Mouse (Mus musculus) intestine, embryonic 16.5 days (tissue): ENCODE data around the gene Dusp5. TPM values are rescaled to one million over a fixed set of nuclear protein-coding genes. Genes with fewer than 3 reads are reported as not detected.
A peak's percentile ranks its signal among the peaks of the same experiment; 100 is the strongest.

Experiments
- ATAC-seq: fragments of 200-750 bp; cut with Nextera tagmentation; 2 replicates; pipeline ENCODE4 v1.8.0; 2017; ENCODE audit warnings: moderate TSS enrichment, moderate library complexity
- H3K27ac ChIP-seq: fragments of 300-500 bp; sonication (generic); 2 replicates; pipeline ENCODE4 v1.5.1; 2014; ENCODE audit warnings: mild to moderate bottlenecking, low read length
- H3K27me3 ChIP-seq: fragments of 300-500 bp; sonication (generic); replicated peaks from 2 replicates; pipeline ENCODE4 v1.6.1; 2014; ENCODE audit warnings: low read length, control low read depth, mixed read lengths; ENCODE audit not compliant: control insufficient read depth, insufficient read depth
- H3K36me3 ChIP-seq: fragments of 300-500 bp; sonication (generic); 2 replicates; pipeline ENCODE4 v1.6.1; 2014; ENCODE audit warnings: low read length, control low read depth; ENCODE audit not compliant: control insufficient read depth, insufficient read depth
- H3K4me1 ChIP-seq: fragments of 300-500 bp; sonication (generic); 2 replicates; pipeline ENCODE4 v1.6.1; 2014; ENCODE audit warnings: low read length, control low read depth, mixed read lengths; ENCODE audit not compliant: control insufficient read depth, insufficient read depth
- H3K4me2 ChIP-seq: fragments of 300-500 bp; sonication (generic); 2 replicates; pipeline ENCODE4 v1.6.1; 2014; ENCODE audit warnings: low read depth, low read length, control low read depth
- H3K4me3 ChIP-seq: fragments of 300-500 bp; sonication (generic); 2 replicates; pipeline ENCODE4 v1.5.1; 2014; ENCODE audit warnings: mild to moderate bottlenecking, low read length
- H3K9ac ChIP-seq: fragments of 300-500 bp; sonication (generic); 2 replicates; pipeline ENCODE4 v1.6.1; 2014; ENCODE audit warnings: low read depth, low read length
- H3K9me3 ChIP-seq: fragments of 300-500 bp; sonication (generic); 2 replicates; pipeline ENCODE4 v1.6.1; 2016; ENCODE audit warnings: low read length, control low read depth; ENCODE audit not compliant: control insufficient read depth
- WGBS: fragments of 180-500 bp; shearing (Covaris S2); extraction: QIAGEN DNeasy Blood & Tissue Kit; methylation state at CpG from one replicate; pipeline ENCODE4 v1.1.7; 2014; 5-methylcytosine and 5-hydroxymethylcytosine counted together
- polyA plus RNA-seq: library from polyadenylated mRNA; unstranded; fragments of >200 nt; fragmentation: Nextera tagmentation; extraction: Ambion mirVana; gene quantifications from 2 replicates; pipeline ENCODE4 v1.2.1, GENCODE M21; 2015

The Dusp5 gene
- polyA plus RNA-seq, 1 experiment from 2014 or later: 7.9 TPM

DNA sequence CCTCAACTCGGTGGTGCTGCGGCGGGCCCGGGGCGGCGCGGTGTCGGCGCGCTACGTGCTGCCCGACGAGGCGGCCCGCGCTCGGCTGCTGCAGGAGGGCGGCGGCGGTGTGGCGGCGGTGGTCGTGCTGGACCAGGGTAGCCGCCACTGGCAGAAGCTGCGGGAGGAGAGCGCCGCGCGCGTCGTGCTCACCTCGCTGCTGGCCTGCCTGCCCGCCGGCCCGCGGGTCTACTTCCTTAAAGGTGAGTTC is 471 bp downstream of the Dusp5 start:
- Histone ChIP-seq H3K9me3 (no peaks in the 10 kb centered on the region), H3K4me1 (peaks cover 28% of the 10 kb centered on the region), H3K27ac (peak overlapping the region; percentile 66), H3K27me3 (no peaks in the 10 kb centered on the region), H3K9ac (peak overlapping the region; percentile 91), H3K4me2 (peak overlapping the region; percentile 98), H3K4me3 (peak overlapping the region; percentile 77), H3K36me3 (no peaks in the 10 kb centered on the region)
- ATAC-seq: no peak
- WGBS: 1% methylated on average over 22 of the region's 36 CpGs

DNA sequence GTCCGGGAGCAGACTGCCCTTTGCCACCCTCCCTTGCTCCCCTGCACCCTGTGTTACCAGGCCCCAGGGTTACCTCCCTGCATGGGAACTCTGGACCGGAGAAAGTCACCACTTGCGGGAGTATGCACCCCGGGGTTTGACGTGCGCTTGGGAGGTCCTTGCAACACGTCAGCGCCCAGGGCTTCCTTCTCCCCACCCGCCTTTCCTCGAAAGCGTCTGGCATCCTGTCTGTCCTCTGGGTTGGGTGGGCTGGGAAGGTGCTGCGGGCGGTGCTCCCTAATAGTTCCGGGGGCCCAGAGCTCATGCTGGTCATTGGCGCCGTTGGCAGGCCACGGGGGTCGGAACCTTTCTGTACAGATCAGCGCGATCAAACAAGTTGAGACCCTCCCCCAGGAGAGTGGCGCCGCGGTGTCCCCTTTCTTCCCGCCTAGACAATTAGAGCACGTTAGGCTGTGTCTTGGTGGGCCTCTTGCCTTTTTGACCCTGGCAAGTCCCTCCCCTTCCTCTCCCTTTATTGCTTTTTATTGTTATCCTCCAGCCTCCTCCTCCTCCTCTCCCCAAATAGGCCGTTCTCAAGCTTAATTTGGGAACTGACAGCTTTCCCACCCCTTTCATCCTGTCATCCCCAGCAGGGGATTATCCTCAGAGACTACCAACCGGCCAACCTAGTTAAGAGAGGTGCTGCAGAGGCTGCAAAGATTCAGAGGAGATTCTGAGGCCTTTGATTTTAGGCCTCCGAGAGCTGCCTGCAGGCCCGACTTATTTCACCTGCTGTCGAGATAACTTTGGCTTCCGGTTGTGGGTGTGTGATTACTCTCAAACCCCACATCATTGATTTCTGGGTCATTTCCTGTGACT is 1.0 kb downstream of the Dusp5 start:
- Histone ChIP-seq H3K27ac (peak overlapping the region; percentile 66), H3K4me1 (peaks cover 29% of the 10 kb centered on the region), H3K36me3 (no peaks in the 10 kb centered on the region; the same call in 1 of the 2 replicates), H3K4me3 (peak overlapping the region; percentile 77), H3K27me3 (no peaks in the 10 kb centered on the region), H3K9me3 (no peaks in the 10 kb centered on the region), H3K9ac (peak overlapping the region; percentile 91), H3K4me2 (peak overlapping the region; percentile 98)
- ATAC-seq: peak; percentile 49
- WGBS: 5% methylated on average over 31 of the region's 31 CpGs

DNA sequence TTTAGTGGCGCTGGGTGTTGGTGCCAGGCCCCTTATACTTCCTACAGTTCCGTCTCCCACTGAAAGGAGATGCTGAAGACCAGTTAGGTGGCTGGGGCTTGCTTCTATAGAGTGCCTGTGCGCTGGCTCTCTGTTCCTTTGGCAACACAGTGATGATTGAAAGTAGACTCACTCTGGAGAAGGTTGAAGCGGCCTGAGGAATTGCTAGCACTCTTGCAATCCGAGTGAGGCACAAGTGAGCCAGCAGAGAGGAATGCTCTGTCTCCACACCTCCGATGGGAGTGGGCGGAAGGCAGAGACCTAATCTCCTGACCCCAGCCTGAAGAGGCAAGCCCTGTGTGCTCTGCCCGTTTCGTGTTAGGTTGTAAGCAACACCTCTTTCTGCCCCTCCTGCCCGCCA is 2.5 kb downstream of the Dusp5 start:
- ATAC-seq: no peak
- Histone ChIP-seq H3K27ac (no peak overlapping the region), H3K4me2 (no peak overlapping the region), H3K27me3 (no peaks in the 10 kb centered on the region), H3K9me3 (no peaks in the 10 kb centered on the region), H3K9ac (no peak overlapping the region), H3K36me3 (no peaks in the 10 kb centered on the region; the same call in 1 of the 2 replicates), H3K4me1 (peaks cover 35% of the 10 kb centered on the region), H3K4me3 (no peak overlapping the region)
- WGBS: 66% methylated on average over 10 of the region's 10 CpGs

DNA sequence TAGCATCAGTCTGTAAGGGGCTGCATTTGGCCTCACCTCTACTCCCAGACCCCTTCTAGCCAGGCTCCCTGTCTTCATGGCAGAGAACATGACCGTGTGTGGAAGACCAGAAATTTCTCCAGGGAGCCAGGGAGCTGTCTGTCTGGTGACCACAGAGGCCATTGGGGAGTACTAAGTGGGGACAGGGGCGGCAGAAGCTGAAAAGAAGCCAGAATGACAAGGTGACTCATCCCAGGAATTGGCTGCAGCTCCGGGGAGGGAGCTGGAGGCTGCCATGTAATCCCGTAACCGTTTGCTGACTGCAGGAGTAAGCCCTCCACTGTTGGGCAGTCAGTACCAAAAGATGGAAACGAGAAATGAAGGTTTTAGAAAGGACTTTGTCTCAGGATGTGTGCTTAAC is 3.1 kb downstream of the Dusp5 start:
- H3K4me3 ChIP-seq: no peak overlapping the region
- H3K4me1 ChIP-seq: peaks cover 35% of the 10 kb centered on the region
- no peak overlapping the region for H3K27ac ChIP-seq

DNA sequence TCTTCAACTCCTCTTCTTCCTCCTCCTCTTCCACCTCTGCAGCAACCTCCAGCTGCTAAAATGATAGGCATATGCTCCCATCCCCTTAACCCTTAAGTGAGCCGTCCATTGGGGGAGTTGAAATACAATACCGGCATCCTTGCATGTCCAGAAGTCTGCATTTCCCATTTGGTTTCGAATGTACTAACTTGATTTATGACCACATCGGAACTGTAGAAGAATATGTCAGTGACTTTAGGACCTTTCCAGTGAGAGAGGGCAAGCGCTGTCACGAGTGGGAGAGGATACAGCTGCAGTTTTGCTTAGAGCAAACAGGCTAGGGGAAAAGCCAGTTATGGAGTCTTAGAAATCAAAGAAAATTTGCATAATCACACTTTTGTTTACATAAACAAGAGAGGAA is 3.8 kb downstream of the Dusp5 start:
- no peak overlapping the region for H3K9ac ChIP-seq
- WGBS: 54% methylated on average over 6 of the region's 6 CpGs
- no peak overlapping the region for H3K27ac ChIP-seq
- H3K4me2 ChIP-seq: no peak overlapping the region
- H3K27me3 ChIP-seq: no peaks in the 10 kb centered on the region
- peaks cover 35% of the 10 kb centered on the region for H3K4me1 ChIP-seq
- H3K36me3 ChIP-seq: no peaks in the 10 kb centered on the region; the same call in 1 of the 2 replicates
- no peak overlapping the region for H3K4me3 ChIP-seq
- no peak for ATAC-seq
- no peaks in the 10 kb centered on the region for H3K9me3 ChIP-seq

More for the DNA sequence above, 3.1 kb downstream of the Dusp5 start:
- 45% methylated on average over 6 of the region's 6 CpGs for WGBS
- Histone ChIP-seq H3K4me2 (no peak overlapping the region), H3K9me3 (no peaks in the 10 kb centered on the region), H3K36me3 (no peaks in the 10 kb centered on the region; the same call in 1 of the 2 replicates), H3K27me3 (no peaks in the 10 kb centered on the region), H3K9ac (no peak overlapping the region)
- ATAC-seq: no peak

DNA sequence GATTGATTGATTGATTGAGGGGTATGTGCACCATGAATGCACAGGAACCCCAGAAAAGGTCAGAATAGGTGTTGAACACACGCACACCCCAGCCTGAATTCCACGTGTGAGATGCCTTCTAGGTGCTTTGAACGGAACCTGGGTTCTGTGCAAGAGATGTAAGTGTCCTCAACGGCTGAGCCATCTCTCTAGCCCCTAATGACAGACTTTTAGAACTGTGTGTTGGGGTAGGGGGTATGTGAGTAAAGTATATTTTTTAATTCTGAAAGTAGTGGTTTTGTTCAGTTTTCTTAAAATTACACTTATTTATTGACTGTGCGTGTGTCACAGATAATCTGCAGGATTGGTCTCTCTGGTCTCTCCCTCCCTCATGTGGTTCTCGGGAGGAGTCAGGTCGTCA is 4.3 kb downstream of the Dusp5 start:
- Histone ChIP-seq H3K27ac (no peak overlapping the region), H3K4me1 (peaks cover 31% of the 10 kb centered on the region)
- no peak for ATAC-seq

DNA sequence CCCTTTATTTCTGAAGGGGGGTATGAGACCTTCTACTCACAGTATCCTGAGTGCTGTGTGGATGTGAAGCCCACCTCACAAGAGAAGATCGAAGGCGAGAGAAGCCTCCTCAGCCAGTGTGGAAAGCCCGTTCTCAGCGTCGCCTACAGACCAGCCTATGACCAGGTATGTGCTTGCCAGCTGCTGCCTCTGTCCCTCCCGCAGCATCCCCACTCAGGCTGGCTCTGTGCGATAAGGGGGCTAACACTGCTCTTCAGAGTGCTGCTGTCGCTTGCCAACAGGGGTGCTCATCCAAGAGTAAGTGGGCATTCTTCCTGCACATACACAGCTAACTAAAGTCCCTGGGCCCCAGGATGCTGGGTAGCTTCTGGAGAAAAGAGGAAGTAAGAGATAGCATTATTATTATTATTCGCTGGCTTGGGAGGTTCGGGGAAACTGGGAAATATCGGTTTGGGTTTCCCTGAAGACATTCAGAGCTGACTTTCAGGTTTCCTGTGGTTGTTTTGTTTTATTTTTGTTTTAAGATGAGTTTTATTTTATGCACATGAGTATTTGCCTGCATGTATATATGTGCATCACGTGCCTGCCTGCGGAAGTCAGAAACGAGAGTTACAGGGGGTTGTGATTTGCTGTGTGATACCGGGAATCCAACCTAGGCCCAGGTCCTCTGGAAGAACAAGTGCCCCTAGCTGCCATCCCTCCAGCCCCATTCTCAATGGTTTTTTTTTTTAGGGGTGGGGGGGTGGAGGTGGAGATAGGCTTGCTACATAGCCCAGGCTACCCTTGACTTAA is 5.1 kb downstream of the Dusp5 start:
- Histone ChIP-seq H3K36me3 (peaks cover 7% of the 10 kb centered on the region; the same call in 1 of the 2 replicates), H3K4me3 (no peak overlapping the region), H3K4me2 (no peak overlapping the region), H3K9ac (no peak overlapping the region), H3K27ac (no peak overlapping the region), H3K9me3 (no peaks in the 10 kb centered on the region), H3K4me1 (peaks cover 29% of the 10 kb centered on the region), H3K27me3 (no peaks in the 10 kb centered on the region)
- 89% methylated on average over 15 of the region's 15 CpGs for WGBS
- no peak for ATAC-seq

More for the DNA sequence above, 4.3 kb downstream of the Dusp5 start:
- no peak overlapping the region for H3K4me3 ChIP-seq
- H3K4me2 ChIP-seq: no peak overlapping the region
- H3K27me3 ChIP-seq: no peaks in the 10 kb centered on the region
- H3K9me3 ChIP-seq: no peaks in the 10 kb centered on the region
- H3K36me3 ChIP-seq: peaks cover 5% of the 10 kb centered on the region; the same call in 1 of the 2 replicates
- 77% methylated on average over 7 of the region's 7 CpGs for WGBS
- H3K9ac ChIP-seq: no peak overlapping the region

DNA sequence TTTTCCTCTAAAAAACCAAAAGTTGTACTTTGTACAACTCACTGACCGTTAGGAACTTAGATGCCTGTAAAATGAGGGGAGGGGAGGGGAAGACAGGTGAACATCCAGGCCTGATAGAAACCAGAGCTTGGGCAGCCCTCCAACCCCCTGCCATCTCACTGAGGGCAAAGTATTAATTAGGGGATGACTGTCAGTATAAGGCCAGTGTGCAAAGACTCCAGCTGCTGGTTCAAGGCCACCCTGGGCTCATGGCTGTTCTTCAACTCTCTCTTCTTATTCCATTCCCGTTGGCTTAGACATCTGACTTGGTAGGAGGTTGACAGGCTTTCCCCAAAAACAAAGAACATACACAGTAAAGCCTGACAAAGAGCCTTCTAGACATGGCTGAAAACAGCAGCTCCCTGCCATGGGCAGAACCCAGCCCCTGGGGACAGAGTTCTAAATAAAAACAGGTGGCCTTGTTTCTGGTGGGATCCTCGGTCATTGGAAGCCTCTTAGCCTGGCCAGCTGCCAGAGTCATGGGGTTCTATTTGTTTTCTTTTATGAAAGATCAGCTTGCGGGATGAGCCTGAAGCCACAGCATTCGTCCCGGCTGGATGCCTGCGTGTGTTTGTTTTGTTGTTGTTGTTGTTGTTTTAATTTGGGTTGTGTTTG is 6.0 kb downstream of the Dusp5 start:
- 60% methylated on average over 7 of the region's 7 CpGs for WGBS
- peaks cover 24% of the 10 kb centered on the region for H3K4me1 ChIP-seq
- no peak overlapping the region for H3K27ac ChIP-seq
- H3K36me3 ChIP-seq: peaks cover 7% of the 10 kb centered on the region; the same call in 1 of the 2 replicates
- no peaks in the 10 kb centered on the region for H3K9me3 ChIP-seq
- no peak overlapping the region for H3K9ac ChIP-seq
- no peaks in the 10 kb centered on the region for H3K27me3 ChIP-seq
- H3K4me3 ChIP-seq: no peak overlapping the region
- no peak for ATAC-seq
- no peak overlapping the region for H3K4me2 ChIP-seq

DNA sequence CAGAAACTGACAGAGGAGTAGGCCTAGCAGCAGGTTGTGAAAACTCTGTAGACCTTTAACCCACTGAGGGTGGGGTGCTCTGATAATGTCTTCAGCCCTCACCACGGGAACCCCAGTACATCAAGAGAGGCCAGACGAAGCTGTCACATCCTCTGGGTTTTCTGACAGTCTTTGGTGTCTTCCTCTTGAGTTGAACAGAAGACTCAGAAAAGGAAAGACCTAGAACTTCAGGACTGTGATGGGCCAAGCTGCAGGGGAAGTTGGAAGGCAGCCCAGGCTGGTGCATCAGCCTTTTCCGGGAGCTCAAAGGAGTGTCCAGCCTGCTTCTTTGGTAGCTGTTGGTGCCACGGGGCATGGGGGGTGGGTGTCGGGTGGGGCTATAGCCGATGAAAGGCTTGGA is 6.5 kb downstream of the Dusp5 start:
- H3K9me3 ChIP-seq: no peaks in the 10 kb centered on the region
- ATAC-seq: no peak
- no peak overlapping the region for H3K27ac ChIP-seq
- H3K4me1 ChIP-seq: peaks cover 20% of the 10 kb centered on the region
- peaks cover 9% of the 10 kb centered on the region for H3K36me3 ChIP-seq
- H3K4me3 ChIP-seq: no peak overlapping the region
- H3K27me3 ChIP-seq: no peaks in the 10 kb centered on the region
- no peak overlapping the region for H3K9ac ChIP-seq
- 86% methylated on average over 6 of the region's 6 CpGs for WGBS
- no peak overlapping the region for H3K4me2 ChIP-seq
